Mouse (Mus musculus) ES-E14 (cell line): Measurements from ENCODE around the gene Fsd1. TPM values are rescaled to one million over a fixed set of nuclear protein-coding genes. Genes with fewer than 3 reads are reported as not detected.

Source experiments
- DNase-seq: peaks from one replicate; pipeline ENCODE4 v3.0.0-alpha.2; 2013; ENCODE audit warnings: low read depth, low spot score
- H3K27ac ChIP-seq: 2 replicates; pipeline ENCODE4 v1.5.1; 2012; ENCODE audit warnings: low read depth, mild to moderate bottlenecking, low read length, moderate library complexity, mixed read lengths; ENCODE audit not compliant: poor library complexity, insufficient read depth, severe bottlenecking
- H3K36me3 ChIP-seq: 2 replicates; pipeline ENCODE4 v1.6.1; 2012; ENCODE audit warnings: mild to moderate bottlenecking, low read length, moderate library complexity, mixed read lengths; ENCODE audit not compliant: control insufficient read depth, poor library complexity, insufficient read depth, severe bottlenecking
- H3K4me1 ChIP-seq, 2 experiments: fragments of 150-350 bp in 1 of 2; sonication (generic) in 1 of 2; 2 replicates each; pipeline ENCODE4 v1.6.1; 2012; ENCODE audit warnings: low read length in 2 of 2, mild to moderate bottlenecking in 1 of 2, mixed read lengths in 1 of 2; ENCODE audit not compliant: control insufficient read depth in 2 of 2, insufficient read depth in 2 of 2, poor library complexity in 1 of 2
- H3K4me3 ChIP-seq, 2 experiments: fragments of 150-350 bp in 1 of 2; sonication (generic) in 1 of 2; 2 replicates each; pipeline ENCODE4 v1.5.1; 2012; ENCODE audit warnings: low read length in 2 of 2, low read depth in 1 of 2, mild to moderate bottlenecking in 1 of 2, mixed read lengths in 1 of 2; ENCODE audit not compliant: insufficient read depth in 1 of 2, poor library complexity in 1 of 2, severe bottlenecking in 1 of 2
- H3K9ac ChIP-seq: 2 replicates; pipeline ENCODE4 v1.6.1; 2012; ENCODE audit warnings: low read depth, mild to moderate bottlenecking, low read length, mixed read lengths; ENCODE audit not compliant: poor library complexity, insufficient read depth, severe bottlenecking
- H3K9me3 ChIP-seq: fragments of 150-350 bp; sonication (generic); 2 replicates; pipeline ENCODE4 v1.6.1; 2012; ENCODE audit warnings: low read depth, mild to moderate bottlenecking, low read length; ENCODE audit not compliant: control insufficient read depth, insufficient read depth
- CHD2 ChIP-seq: IDR thresholded peaks from 2 replicates; pipeline ENCODE4 v1.6.1; 2014; ENCODE audit warnings: mild to moderate bottlenecking, low read depth, low read length, inconsistent platforms
- HCFC1 ChIP-seq: IDR thresholded peaks from 2 replicates; pipeline ENCODE4 v1.6.1; 2012; ENCODE audit warnings: low read length, inconsistent platforms, borderline replicate concordance; ENCODE audit not compliant: insufficient read depth
- MAFK ChIP-seq: IDR thresholded peaks from 2 replicates; pipeline ENCODE4 v1.6.1; 2014; ENCODE audit warnings: mild to moderate bottlenecking, low read depth, low read length, inconsistent platforms; ENCODE audit not compliant: insufficient read depth
- ZC3H11A ChIP-seq: IDR thresholded peaks from 2 replicates; pipeline ENCODE4 v1.6.1; 2012; ENCODE audit warnings: low read depth, mild to moderate bottlenecking, inconsistent platforms, low read length, borderline replicate concordance
- ZNF384 ChIP-seq: IDR thresholded peaks from 2 replicates; pipeline ENCODE4 v1.6.1; 2012; ENCODE audit warnings: low read depth, low read length, inconsistent platforms
- in situ Hi-C, 2 experiments: fragments of 600-800 bp; cut with MboI; formaldehyde crosslinking; loops; one replicate each; pipeline ENCODE4 v1.15.1; 2025; ENCODE audit warnings: low sequenced_read_pairs in 2 of 2, inconsistent platforms in 1 of 2; ENCODE audit not compliant: unreplicated experiment in 2 of 2
- total RNA-seq: library from RNA; depleted of rRNA; stranded (reverse); fragments of 300-350 nt; gene quantifications from 2 replicates; pipeline ENCODE4 v1.2.3, GENCODE M21; 2012

The Fsd1 gene
- total RNA-seq, 1 experiment = 24.2 TPM

- Histone ChIP-seq H3K9me3 (no peaks in the 10 kb centered on the region), H3K9ac (no peak overlapping the region), H3K4me3 (no peak overlapping the region), H3K4me1 (peaks cover 0 to 2% of the 10 kb centered on the region in 2 experiments; a peak in 1 of 4 replicates), H3K27ac (no peak overlapping the region), H3K36me3 (peaks cover 22% of the 10 kb centered on the region)
- TF ChIP-seq ZNF384 = no peak
- no peak for TF ChIP-seq ZC3H11A
- TF ChIP-seq HCFC1 = no peak
- no peak for TF ChIP-seq CHD2
- no peak for TF ChIP-seq MAFK
- no peak for DNase-seq
- in situ Hi-C loops = no loop called here
Observed at GRCm38 (mm10) chr17:56023386-56023785, 37.1 kb downstream of the Fsd1 start.

GRCm38 (mm10) chr17:56024476-56024875, 38.2 kb downstream of the Fsd1 start:
- Histone ChIP-seq H3K9ac (no peak overlapping the region), H3K4me1 (no peaks in the 10 kb centered on the region), H3K36me3 (peaks cover 14% of the 10 kb centered on the region; the same call in 1 of the 2 replicates), H3K4me3 (no peak overlapping the region), H3K9me3 (no peaks in the 10 kb centered on the region), H3K27ac (no peak overlapping the region)
- TF ChIP-seq ZNF384 = no peak
- TF ChIP-seq CHD2 = no peak
- no peak for TF ChIP-seq ZC3H11A
- DNase-seq = no peak
- in situ Hi-C loops = no loop called here

- Histone ChIP-seq H3K9me3 (no peaks in the 10 kb centered on the region), H3K9ac (no peak overlapping the region), H3K27ac (no peak overlapping the region), H3K4me3 (no peak overlapping the region), H3K36me3 (peaks cover 14% of the 10 kb centered on the region; the same call in 1 of the 2 replicates), H3K4me1 (no peaks in the 10 kb centered on the region)
- in situ Hi-C loops = no loop called here
- TF ChIP-seq MAFK (no peak), ZNF384 (no peak), ZC3H11A (no peak), HCFC1 (no peak), CHD2 (no peak)
- no peak for DNase-seq
Observed at GRCm38 (mm10) chr17:56024931-56025330, 38.6 kb downstream of the Fsd1 start.

GRCm38 (mm10) chr17:56026303-56026702, 40.0 kb downstream of the Fsd1 start:
- no peaks in the 10 kb centered on the region for H3K9me3 ChIP-seq
- no peak overlapping the region for H3K27ac ChIP-seq
- no peak overlapping the region for H3K9ac ChIP-seq
- no peak for DNase-seq
- TF ChIP-seq MAFK = no peak
- no peak for TF ChIP-seq ZNF384
- TF ChIP-seq HCFC1 = no peak
- TF ChIP-seq CHD2 = no peak
- TF ChIP-seq ZC3H11A = no peak
- peaks cover 13% of the 10 kb centered on the region; the same call in 1 of the 2 replicates for H3K36me3 ChIP-seq
- H3K4me1 ChIP-seq = no peaks in the 10 kb centered on the region
- in situ Hi-C loops = no loop called here
- H3K4me3 ChIP-seq = no peak overlapping the region

- Histone ChIP-seq H3K36me3 (peaks cover 13% of the 10 kb centered on the region; the same call in 1 of the 2 replicates), H3K4me1 (no peaks in the 10 kb centered on the region), H3K27ac (no peak overlapping the region), H3K4me3 (no peak overlapping the region), H3K9me3 (no peaks in the 10 kb centered on the region), H3K9ac (no peak overlapping the region)
- DNase-seq = no peak
- no peak for TF ChIP-seq HCFC1
- TF ChIP-seq ZNF384 = no peak
- TF ChIP-seq CHD2 = no peak
- TF ChIP-seq MAFK = no peak
- TF ChIP-seq ZC3H11A = no peak
- in situ Hi-C loops = no loop called here
Observed at GRCm38 (mm10) chr17:56026881-56027280, 40.6 kb downstream of the Fsd1 start.
